Mouse (Mus musculus) bone marrow, adult 2 months (tissue): ENCODE measurements at regions not wholly inside any gene's neighbourhood (a gene's known extent, or its start where the extent isn't known, plus 50 kb on each side); places are given as distances from the start of the nearest gene placed in this dataset.

Experiments
- CTCF ChIP-seq: fragments of 200-500 bp; IDR thresholded peaks from 2 replicates; pipeline ENCODE4 v1.5.1; 2011; ENCODE audit warnings: low read length, control low read depth; ENCODE audit not compliant: control insufficient read depth, insufficient read depth
- POLR2A ChIP-seq: fragments of 200-500 bp; IDR thresholded peaks from 2 replicates; pipeline ENCODE4 v1.6.1; 2011; ENCODE audit warnings: low read depth, mild to moderate bottlenecking, control low read depth, low read length, borderline replicate concordance; ENCODE audit not compliant: control insufficient read depth

DNA sequence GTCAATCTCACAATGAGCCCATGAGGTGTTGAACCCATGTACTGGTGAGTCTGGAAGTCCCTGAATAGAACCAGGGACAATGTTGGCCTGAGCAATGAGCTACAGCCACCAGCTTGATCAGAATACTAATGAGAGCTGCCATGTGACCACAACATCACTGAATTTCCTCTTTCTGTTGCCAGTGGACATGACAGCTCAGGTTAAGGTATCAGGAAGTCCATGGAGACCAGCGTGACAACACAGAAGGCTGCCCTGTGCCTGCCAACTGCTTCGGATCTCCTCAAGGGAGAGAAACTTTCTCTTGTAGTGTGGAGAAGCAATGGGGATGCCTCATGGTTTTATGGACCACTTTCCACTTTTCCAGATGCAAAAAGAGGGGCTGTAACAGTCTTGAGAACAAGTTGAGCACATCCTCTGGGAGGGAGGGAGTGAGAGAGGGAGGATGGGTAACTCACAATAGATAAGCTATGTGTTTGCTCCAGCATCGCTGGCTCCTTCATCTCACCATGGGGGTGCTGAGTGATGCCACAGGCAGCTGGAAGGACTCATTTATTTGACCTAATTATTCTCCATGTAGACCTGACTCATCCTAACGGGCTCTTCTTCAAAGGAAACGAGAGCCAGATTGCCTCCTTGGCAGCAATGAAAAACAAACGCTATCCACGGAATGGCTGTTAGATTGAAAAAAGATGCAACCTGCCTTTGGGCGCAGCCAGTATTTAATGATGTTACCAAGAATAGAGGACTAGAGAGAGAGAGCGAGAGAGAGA lies 118.3 kb downstream of the Slc30a10 start:
- no peak for TF ChIP-seq POLR2A
- no peak for TF ChIP-seq CTCF
